In genomic region chr9:107716951-107717350, GRCm38 (mm10) we compare ENCODE assay signal across 11 mouse cellular contexts. TPM values are rescaled to one million over a fixed set of nuclear protein-coding genes. Genes with fewer than 3 reads are reported as not detected.
DNase-seq lines count a peak whose midpoint lies in the region.
"Had no signal": no experiment of that assay in that cellular context is flagged by ENCODE, and none has a peak within 500 bp of the region (broad histone marks: within the 10 kb centered on the region; RNA-seq: fewer than 3 reads in every experiment).

No protein-coding gene starts in this region.

- H3K36me3 ChIP-seq in limb, embryonic 10.5 days = no peaks in the 10 kb centered on the region
- H3K36me3 ChIP-seq: midbrain, embryonic 13.5 days had no signal

- H3K27me3 ChIP-seq in limb, embryonic 10.5 days (ENCODE audit: low read depth, poor library complexity, severe bottlenecking) = no peaks in the 10 kb centered on the region

- peak overlapping the region; percentile 89 for H3K27ac ChIP-seq in limb, embryonic 10.5 days
- H3K27ac ChIP-seq: midbrain, embryonic 13.5 days had no signal

- no peaks in the 10 kb centered on the region for H3K9me3 ChIP-seq in limb, embryonic 10.5 days (replicated peaks)
- H3K9me3 ChIP-seq: midbrain, embryonic 13.5 days had no signal

- 15% methylated on average over 6 of the region's 6 CpGs for WGBS in limb, embryonic 10.5 days

- H3K4me3 ChIP-seq in limb, embryonic 10.5 days = peak overlapping the region; percentile 16; the same call in 1 of the 2 replicates
- H3K4me3 ChIP-seq: erythroblast, embryonic 14.5 days; midbrain, embryonic 13.5 days had no signal

- peaks cover 71% of the 10 kb centered on the region for H3K4me1 ChIP-seq in limb, embryonic 10.5 days

- peak; percentile 49 for DNase-seq in gastrocnemius, postnatal 10 days
- DNase-seq in gastrocnemius, adult 18-20 months (ENCODE audit: low spot score) = no peak
- peak; percentile 57 to 73 for DNase-seq in kidney, postnatal 4 days
- no peak for DNase-seq in kidney, adult 18-20 months
- peak; percentile 90 for DNase-seq in Muller cell, postnatal 12 days (ENCODE audit: inconsistent ontology term)
- peak; percentile 78 for DNase-seq in limb, embryonic 10.5 days (ENCODE audit: low spot score)
- no peak for DNase-seq in layer of hippocampus, adult 9-11 months
- DNase-seq in ovary, postnatal 10 days (ENCODE audit: low spot score) = no peak
- DNase-seq: gastrocnemius, postnatal 25 days had no signal

RNA-seq across cellular contexts. Expression of gene Sema3f, which starts 6.7 kb away (rescaled TPM):
- 10 to 100 TPM; 11.9 to 18.0 TPM for total RNA-seq in gastrocnemius, postnatal 10 days (2021)
- 1 to 10 TPM; 6.2 to 6.8 TPM for total RNA-seq in gastrocnemius, adult 18-20 months (2021)
- polyA plus RNA-seq in limb, embryonic 10.5 days (2016; fragmentation: Nextera tagmentation; extraction: Ambion mirVana) = 31.7 and 33.6 TPM in 2 replicates
- polyA plus RNA-seq: erythroblast, embryonic 14.5 days had no signal

RNA-seq across cellular contexts. Expression of gene Gnat1, which starts 37.4 kb away (rescaled TPM):
- total RNA-seq in gastrocnemius, postnatal 10 days (2021) = not detected
- total RNA-seq in gastrocnemius, adult 18-20 months (2021) = not detected
- polyA plus RNA-seq in limb, embryonic 10.5 days (2016; fragmentation: Nextera tagmentation; extraction: Ambion mirVana) = 2.6 and 3.3 TPM in 2 replicates
- total RNA-seq: gastrocnemius, postnatal 25 days had no signal
- polyA plus RNA-seq: erythroblast, embryonic 14.5 days had no signal

RNA-seq across cellular contexts. Expression of gene Slc38a3, which starts 47.6 kb away (rescaled TPM):
- 10 to 100 TPM; 17.6 to 20.4 TPM for total RNA-seq in gastrocnemius, postnatal 10 days (2021)
- total RNA-seq in gastrocnemius, adult 18-20 months (2021) = 10 to 100 TPM; 57.7 to 62.0 TPM
- polyA plus RNA-seq in limb, embryonic 10.5 days (2016; fragmentation: Nextera tagmentation; extraction: Ambion mirVana) = 3.9 and 4.3 TPM in 2 replicates

RNA-seq across cellular contexts. Expression of gene Rbm5, which starts 53.8 kb away (rescaled TPM):
- 10 to 100 TPM; 39.2 to 71.2 TPM for total RNA-seq in gastrocnemius, postnatal 10 days (2021)
- 10 to 100 TPM; 34.3 to 40.5 TPM for total RNA-seq in gastrocnemius, adult 18-20 months (2021)
- polyA plus RNA-seq in limb, embryonic 10.5 days (2016; fragmentation: Nextera tagmentation; extraction: Ambion mirVana) = 164 and 214 TPM in 2 replicates

Comparison
In these comparisons a context has a peak if more than half of its experiments do, and no peak if none do; other contexts are left out.
1. DNase-seq: peak in gastrocnemius, postnatal 10 days (single experiment), kidney, postnatal 4 days (2 of 2), Muller cell, postnatal 12 days (single experiment) and limb, embryonic 10.5 days (single experiment); none in gastrocnemius, adult 18-20 months (single experiment), kidney, adult 18-20 months (single experiment), layer of hippocampus, adult 9-11 months (single experiment) and ovary, postnatal 10 days (single experiment).